Mouse (Mus musculus) midbrain, embryonic 13.5 days (tissue): ENCODE results near the gene Gm19426. TPM values are rescaled to one million over a fixed set of nuclear protein-coding genes. Genes with fewer than 3 reads are reported as not detected.

Source experiments
- ATAC-seq: fragments of 200-750 bp; cut with Nextera tagmentation; 2 replicates; pipeline ENCODE4 v1.8.0; 2017; ENCODE audit warnings: mild to moderate bottlenecking, moderate TSS enrichment, moderate library complexity
- H3K27ac ChIP-seq: fragments of 300-500 bp; sonication (generic); 2 replicates; pipeline ENCODE4 v1.5.1; 2015; ENCODE audit warnings: inconsistent platforms, mild to moderate bottlenecking, moderate library complexity
- H3K27me3 ChIP-seq: fragments of 300-500 bp; sonication (generic); 2 replicates; pipeline ENCODE4 v1.6.1; 2015; ENCODE audit warnings: mild to moderate bottlenecking, inconsistent platforms
- H3K36me3 ChIP-seq: fragments of 300-500 bp; sonication (generic); 2 replicates; pipeline ENCODE4 v1.6.1; 2015; ENCODE audit warnings: mild to moderate bottlenecking, inconsistent platforms
- H3K4me1 ChIP-seq: fragments of 300-500 bp; sonication (generic); replicated peaks from 2 replicates; pipeline ENCODE4 v1.6.1; 2015; ENCODE audit warnings: inconsistent platforms
- H3K4me2 ChIP-seq: fragments of 300-500 bp; sonication (generic); replicated peaks from 2 replicates; pipeline ENCODE4 v1.6.1; 2015; ENCODE audit warnings: moderate library complexity, mild to moderate bottlenecking, inconsistent platforms
- H3K4me3 ChIP-seq: fragments of 300-500 bp; sonication (generic); replicated peaks from 2 replicates; pipeline ENCODE4 v1.5.1; 2015; ENCODE audit warnings: mild to moderate bottlenecking, inconsistent platforms
- H3K9ac ChIP-seq: fragments of 300-500 bp; sonication (generic); replicated peaks from 2 replicates; pipeline ENCODE4 v1.6.1; 2015; ENCODE audit warnings: mild to moderate bottlenecking, inconsistent platforms
- H3K9me3 ChIP-seq: fragments of 300-500 bp; sonication (generic); 2 replicates; pipeline ENCODE4 v1.6.1; 2016; ENCODE audit warnings: mild to moderate bottlenecking, inconsistent platforms
- WGBS: fragments of 180-500 bp; shearing (Covaris S2); methylation state at CpG from one replicate; pipeline ENCODE4 v1.1.7; 2015; 5-methylcytosine and 5-hydroxymethylcytosine counted together
- polyA plus RNA-seq: library from polyadenylated mRNA; unstranded; fragments of >200 nt; fragmentation: Nextera tagmentation; extraction: Ambion mirVana; gene quantifications from 2 replicates; pipeline ENCODE4 v1.2.1, GENCODE M21; 2015

The Gm19426 gene
- polyA plus RNA-seq, 1 experiment from 2014 or later, result 8.1 TPM

DNA sequence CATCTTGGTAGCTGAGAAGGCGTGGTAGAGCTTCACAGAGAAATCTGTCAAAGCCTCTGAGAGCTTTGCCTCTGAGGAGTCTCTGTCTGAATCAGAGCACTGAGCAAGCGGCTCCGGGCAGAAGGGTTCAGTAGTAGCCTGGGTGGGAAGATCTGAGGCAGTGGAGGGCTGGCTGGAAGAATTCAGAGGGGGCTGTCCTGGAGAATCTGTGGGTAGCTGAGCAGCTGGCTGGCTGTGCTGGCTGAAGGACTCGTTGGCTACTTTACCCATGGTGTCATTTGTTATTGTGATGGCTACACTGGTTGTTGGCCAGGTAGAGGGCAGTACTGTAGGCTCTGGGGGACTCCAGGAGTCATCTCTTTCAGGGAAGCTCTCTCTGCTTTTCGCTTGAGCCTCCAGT lies 29.7 kb upstream of the Gm19426 start:
- no peak for ATAC-seq
- peaks cover 5% of the 10 kb centered on the region; the same call in 1 of the 2 replicates for H3K36me3 ChIP-seq
- H3K9ac ChIP-seq, result no peak overlapping the region
- H3K4me2 ChIP-seq, result no peak overlapping the region
- H3K27ac ChIP-seq, result no peak overlapping the region
- H3K27me3 ChIP-seq, result no peaks in the 10 kb centered on the region
- H3K4me3 ChIP-seq, result no peak overlapping the region
- H3K9me3 ChIP-seq, result no peaks in the 10 kb centered on the region
- peaks cover 20% of the 10 kb centered on the region for H3K4me1 ChIP-seq
- WGBS, result 86% methylated on average over 5 of the region's 5 CpGs

DNA sequence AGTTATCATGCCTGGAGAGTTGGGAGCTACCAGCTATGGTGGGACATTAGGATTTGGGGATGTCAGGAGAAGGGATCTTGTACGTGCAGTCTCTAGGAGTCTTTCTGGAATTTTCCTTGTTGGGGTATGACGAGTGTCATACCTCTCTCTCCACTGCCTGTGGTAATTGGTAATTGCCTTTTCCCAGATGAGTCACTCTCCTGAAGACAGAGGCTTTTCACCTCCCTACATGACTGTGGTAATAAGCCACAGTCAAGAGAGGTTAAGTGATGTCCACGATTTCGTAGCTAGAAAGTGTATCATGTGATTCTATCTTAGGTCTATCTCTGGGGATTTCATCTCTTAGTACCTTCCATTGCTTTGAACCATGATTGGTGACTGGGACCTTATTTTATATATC lies 29.0 kb upstream of the Gm19426 start:
- Histone ChIP-seq H3K36me3 (peaks cover 5% of the 10 kb centered on the region; the same call in 1 of the 2 replicates), H3K4me2 (no peak overlapping the region), H3K9me3 (no peaks in the 10 kb centered on the region), H3K9ac (no peak overlapping the region), H3K4me1 (peaks cover 20% of the 10 kb centered on the region), H3K27ac (no peak overlapping the region), H3K4me3 (no peak overlapping the region), H3K27me3 (no peaks in the 10 kb centered on the region)
- no peak for ATAC-seq
- WGBS, result 93% methylated on average over 4 of the region's 4 CpGs

DNA sequence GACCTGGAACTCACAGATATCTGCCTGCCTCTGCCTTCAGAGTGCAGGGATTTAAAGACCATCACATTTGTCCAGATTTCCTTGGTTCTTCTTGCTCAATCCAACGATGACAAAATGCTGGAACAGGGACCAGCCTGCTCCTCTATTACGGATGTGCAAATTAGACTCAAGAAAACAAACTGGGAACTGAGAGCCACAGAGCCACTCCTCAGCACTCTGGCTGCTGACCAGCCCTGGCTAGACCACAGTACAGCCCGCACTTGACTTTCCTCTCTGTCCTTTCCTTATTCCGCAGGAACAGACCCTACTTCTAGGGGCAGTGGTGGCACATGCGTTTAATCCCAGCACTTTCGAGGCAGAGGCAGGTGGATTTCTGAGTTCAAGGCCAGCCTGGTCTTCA lies 27.0 kb upstream of the Gm19426 start:
- Histone ChIP-seq H3K27me3 (no peaks in the 10 kb centered on the region), H3K4me1 (peaks cover 20% of the 10 kb centered on the region), H3K4me3 (no peak overlapping the region), H3K27ac (no peak overlapping the region), H3K4me2 (no peak overlapping the region), H3K36me3 (peaks cover 10% of the 10 kb centered on the region), H3K9ac (no peak overlapping the region), H3K9me3 (no peaks in the 10 kb centered on the region)
- 83% methylated on average over 6 of the region's 6 CpGs for WGBS
- ATAC-seq, result no peak

DNA sequence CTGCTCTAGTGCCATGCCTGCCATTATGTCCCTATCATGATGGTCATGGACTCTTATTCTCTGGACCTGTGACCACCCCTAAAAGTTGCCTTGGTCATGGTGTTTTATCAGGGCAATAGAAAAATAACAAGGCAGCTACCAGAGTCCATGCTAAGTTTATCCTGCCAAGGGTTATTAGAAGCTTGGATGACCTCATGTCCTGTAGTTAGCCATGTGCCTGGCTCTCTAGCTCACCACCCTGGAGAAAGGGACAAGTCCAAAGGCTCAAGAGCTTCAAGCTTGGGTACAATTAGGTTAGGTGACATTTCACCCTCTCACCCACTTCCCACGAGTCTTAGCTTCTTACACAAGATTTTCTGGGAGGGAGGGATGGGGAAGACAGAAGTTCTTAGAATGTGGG lies 19.4 kb upstream of the Gm19426 start:
- WGBS, result 57% methylated on average over 1 of the region's 1 CpGs
- H3K27me3 ChIP-seq, result no peaks in the 10 kb centered on the region
- H3K9ac ChIP-seq, result no peak overlapping the region
- H3K27ac ChIP-seq, result no peak overlapping the region
- H3K4me1 ChIP-seq, result no peaks in the 10 kb centered on the region
- peaks cover 16% of the 10 kb centered on the region; the same call in 1 of the 2 replicates for H3K36me3 ChIP-seq
- H3K4me2 ChIP-seq, result no peak overlapping the region
- no peak for ATAC-seq
- no peaks in the 10 kb centered on the region for H3K9me3 ChIP-seq
- H3K4me3 ChIP-seq, result no peak overlapping the region

DNA sequence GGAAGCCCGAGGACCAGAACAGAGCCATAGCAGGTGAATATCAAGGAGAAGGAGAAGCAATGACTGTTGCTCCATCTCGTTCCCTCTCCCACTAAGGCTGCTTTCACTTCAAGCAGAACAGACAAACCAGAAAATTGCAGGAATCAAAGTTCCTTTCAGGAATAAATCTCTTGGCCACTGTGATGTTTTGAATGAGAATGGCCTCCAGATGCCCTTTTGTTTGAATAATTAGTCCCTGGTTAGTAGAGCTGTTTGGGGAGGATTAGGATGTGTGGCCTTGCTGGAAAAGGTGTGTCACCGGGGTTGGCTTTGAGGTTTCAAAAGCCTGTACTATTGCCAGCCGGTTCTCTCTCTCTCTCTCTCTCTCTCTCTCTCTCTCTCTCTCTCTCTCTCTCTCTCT lies 18.8 kb upstream of the Gm19426 start:
- Histone ChIP-seq H3K27ac (no peak overlapping the region), H3K9ac (no peak overlapping the region), H3K4me3 (no peak overlapping the region), H3K4me1 (no peaks in the 10 kb centered on the region), H3K27me3 (no peaks in the 10 kb centered on the region), H3K9me3 (no peaks in the 10 kb centered on the region), H3K4me2 (no peak overlapping the region), H3K36me3 (peaks cover 16% of the 10 kb centered on the region; the same call in 1 of the 2 replicates)
- WGBS, result 36% methylated on average over 4 of the region's 4 CpGs
- no peak for ATAC-seq

DNA sequence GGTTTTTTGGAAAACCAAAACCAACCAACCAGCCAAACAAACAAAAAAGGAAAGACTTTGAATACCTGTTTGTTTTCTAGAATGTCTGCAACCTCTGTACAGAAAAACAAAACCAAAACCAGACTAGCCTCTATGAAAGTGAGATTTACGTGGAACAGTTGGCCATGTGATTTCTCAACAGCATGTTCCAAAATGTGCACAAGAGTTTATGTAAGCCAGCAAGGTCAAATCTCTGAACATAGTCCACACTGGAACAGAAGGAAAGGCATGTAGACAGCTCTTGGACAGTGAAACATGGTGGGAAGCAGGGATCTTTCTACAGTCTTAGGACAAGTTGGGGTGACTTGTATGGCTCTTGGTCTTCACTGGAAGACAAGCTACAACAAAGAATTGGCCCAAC lies 18.4 kb upstream of the Gm19426 start:
- ATAC-seq, result no peak
- 93% methylated on average over 1 of the region's 1 CpGs for WGBS

DNA sequence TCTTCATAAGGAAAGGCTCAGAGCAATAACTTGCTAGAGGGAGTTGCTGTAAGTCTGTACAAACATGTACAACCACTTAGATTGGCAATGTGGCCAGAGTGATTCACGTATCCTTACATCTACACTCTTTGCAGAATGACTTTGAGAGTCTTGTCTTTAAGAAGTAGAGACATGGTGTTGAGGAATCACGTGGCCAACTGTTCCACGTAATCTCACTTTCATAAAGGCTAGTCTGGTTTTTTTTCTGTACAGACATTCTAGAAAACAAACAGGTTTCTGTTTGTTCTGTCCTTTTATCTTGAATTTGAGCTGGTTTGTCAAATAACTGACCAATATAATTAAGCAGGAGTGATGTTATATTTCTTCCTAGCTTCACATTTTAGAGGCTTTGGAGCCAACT lies 17.9 kb upstream of the Gm19426 start:
- no peak overlapping the region for H3K4me2 ChIP-seq
- no peaks in the 10 kb centered on the region for H3K27me3 ChIP-seq
- ATAC-seq, result no peak
- no peak overlapping the region for H3K9ac ChIP-seq
- H3K36me3 ChIP-seq, result peaks cover 12% of the 10 kb centered on the region; the same call in 1 of the 2 replicates
- H3K9me3 ChIP-seq, result no peaks in the 10 kb centered on the region
- 83% methylated on average over 3 of the region's 3 CpGs for WGBS
- no peaks in the 10 kb centered on the region for H3K4me1 ChIP-seq
- no peak overlapping the region for H3K27ac ChIP-seq
- no peak overlapping the region for H3K4me3 ChIP-seq

More for the DNA sequence above, 18.4 kb upstream of the Gm19426 start:
- Histone ChIP-seq H3K4me2 (no peak overlapping the region), H3K4me3 (no peak overlapping the region), H3K9ac (no peak overlapping the region), H3K27me3 (no peaks in the 10 kb centered on the region), H3K4me1 (no peaks in the 10 kb centered on the region), H3K9me3 (no peaks in the 10 kb centered on the region), H3K36me3 (peaks cover 16% of the 10 kb centered on the region; the same call in 1 of the 2 replicates), H3K27ac (no peak overlapping the region)

DNA sequence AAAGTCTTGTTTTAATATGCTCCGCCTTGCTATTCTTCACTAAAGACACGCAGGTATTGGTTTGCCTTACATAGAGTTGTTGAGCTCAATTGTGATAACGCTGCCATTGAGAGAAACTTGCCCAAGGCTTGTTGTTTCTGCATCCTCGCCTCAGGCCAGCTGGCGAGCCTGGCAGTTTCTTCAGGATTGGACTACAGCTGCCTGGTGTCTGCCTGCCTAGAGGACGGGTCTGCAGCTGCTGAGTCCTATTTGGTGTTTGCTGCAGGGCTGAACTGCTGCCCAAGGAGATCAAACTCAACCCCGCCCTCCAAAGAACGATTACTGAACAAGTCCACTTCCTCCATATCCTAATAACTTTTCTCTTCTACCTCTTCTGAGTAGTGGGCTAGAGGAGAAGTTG lies 17.3 kb upstream of the Gm19426 start:
- Histone ChIP-seq H3K4me2 (no peak overlapping the region), H3K36me3 (peaks cover 12% of the 10 kb centered on the region; the same call in 1 of the 2 replicates), H3K27ac (no peak overlapping the region), H3K4me1 (no peaks in the 10 kb centered on the region), H3K27me3 (no peaks in the 10 kb centered on the region), H3K9ac (no peak overlapping the region), H3K9me3 (no peaks in the 10 kb centered on the region), H3K4me3 (no peak overlapping the region)
- WGBS, result 78% methylated on average over 8 of the region's 8 CpGs
- no peak for ATAC-seq

DNA sequence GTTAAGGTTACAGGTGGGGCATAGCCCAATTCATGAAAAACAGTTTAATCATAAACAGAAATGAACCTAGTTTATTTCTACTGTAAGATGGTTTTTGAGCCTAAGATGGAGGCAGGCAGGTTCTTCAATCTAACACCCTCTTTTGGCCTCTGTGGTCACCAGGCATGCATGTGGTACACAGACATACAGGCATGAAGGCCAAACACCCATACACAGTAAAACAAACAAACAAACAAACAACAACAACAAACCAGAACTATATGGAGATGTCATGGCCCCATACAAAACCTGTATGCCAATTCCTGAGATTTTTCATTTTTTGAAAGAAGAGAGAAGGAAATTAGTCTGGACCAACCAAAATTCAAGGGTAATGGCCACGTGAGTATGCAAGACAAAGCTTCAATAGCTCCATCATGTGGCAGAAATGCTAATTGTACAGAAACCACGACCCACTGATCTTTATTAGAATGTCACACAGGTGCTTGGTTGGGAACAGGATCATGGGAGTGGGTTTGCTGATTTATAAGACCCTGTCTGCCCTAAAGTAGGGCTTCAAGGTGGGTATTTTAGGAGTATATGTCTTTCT lies 15.2 kb upstream of the Gm19426 start:
- H3K9ac ChIP-seq, result no peak overlapping the region
- no peaks in the 10 kb centered on the region for H3K36me3 ChIP-seq
- no peak overlapping the region for H3K4me3 ChIP-seq
- no peak overlapping the region for H3K27ac ChIP-seq
- H3K4me1 ChIP-seq, result no peaks in the 10 kb centered on the region
- H3K27me3 ChIP-seq, result no peaks in the 10 kb centered on the region
- ATAC-seq, result peak; percentile 67; the same call in 1 of the 2 replicates
- 1% methylated on average over 2 of the region's 2 CpGs for WGBS
- H3K9me3 ChIP-seq, result no peaks in the 10 kb centered on the region
- H3K4me2 ChIP-seq, result no peak overlapping the region

DNA sequence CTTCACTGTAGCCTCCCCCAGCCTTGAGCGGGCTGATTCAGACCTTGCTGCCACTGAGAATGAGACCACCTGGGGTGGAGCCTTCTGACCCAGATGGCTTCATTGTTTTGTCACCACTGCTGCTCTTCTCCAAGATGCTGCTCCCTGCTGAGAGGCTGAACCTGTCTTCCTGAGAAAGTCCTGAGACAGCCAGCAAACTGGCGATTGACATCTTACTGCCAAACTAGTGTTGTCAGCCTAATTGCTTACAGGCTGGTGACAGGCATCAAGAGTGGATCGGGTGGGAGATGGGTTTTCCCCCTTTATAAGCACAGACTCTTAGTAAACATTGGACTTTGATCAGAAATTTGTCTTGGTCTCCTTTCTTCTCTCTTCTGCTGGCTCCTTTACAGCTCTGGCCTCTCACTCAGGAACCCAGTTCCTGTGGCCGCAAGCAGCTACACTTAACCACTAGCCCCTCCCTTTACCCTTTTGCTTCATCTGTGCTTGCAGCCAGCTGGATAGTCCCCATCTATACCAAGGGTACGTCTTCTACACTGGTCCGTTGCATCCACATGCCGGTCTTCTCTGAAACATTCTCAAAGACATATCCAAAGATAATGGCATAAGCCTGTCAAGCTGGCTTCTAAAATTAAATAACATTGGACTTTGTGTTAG lies 13.7 kb upstream of the Gm19426 start:
- H3K9me3 ChIP-seq, result no peaks in the 10 kb centered on the region
- no peaks in the 10 kb centered on the region for H3K4me1 ChIP-seq
- no peaks in the 10 kb centered on the region for H3K36me3 ChIP-seq
- no peak overlapping the region for H3K4me3 ChIP-seq
- H3K27ac ChIP-seq, result no peak overlapping the region
- no peak overlapping the region for H3K9ac ChIP-seq
- no peaks in the 10 kb centered on the region for H3K27me3 ChIP-seq
- 67% methylated on average over 7 of the region's 7 CpGs for WGBS
- ATAC-seq, result no peak
- H3K4me2 ChIP-seq, result no peak overlapping the region

DNA sequence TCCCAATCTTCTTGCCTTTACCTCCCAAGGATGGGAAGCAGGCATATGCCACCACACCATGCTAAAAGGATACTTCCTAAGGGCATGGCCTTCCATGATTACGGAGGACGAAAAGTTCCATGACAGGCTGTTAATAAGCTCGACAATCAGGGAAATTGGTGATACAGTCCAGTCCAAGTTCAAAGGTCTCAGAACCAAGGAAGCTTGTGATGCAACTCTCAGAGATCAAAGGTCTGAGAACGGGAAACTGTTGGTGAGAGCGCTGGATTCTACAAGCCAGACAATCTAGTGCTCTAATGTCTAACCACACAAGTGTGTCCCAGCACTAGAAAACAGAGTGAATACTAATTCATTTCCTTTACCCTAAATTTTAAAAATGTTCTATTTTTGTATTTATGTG lies 12.8 kb upstream of the Gm19426 start:
- Histone ChIP-seq H3K9ac (no peak overlapping the region), H3K36me3 (no peaks in the 10 kb centered on the region), H3K4me3 (no peak overlapping the region), H3K4me1 (no peaks in the 10 kb centered on the region), H3K4me2 (no peak overlapping the region), H3K27ac (no peak overlapping the region), H3K9me3 (no peaks in the 10 kb centered on the region), H3K27me3 (no peaks in the 10 kb centered on the region)
- WGBS, result 89% methylated on average over 5 of the region's 5 CpGs
- no peak for ATAC-seq

DNA sequence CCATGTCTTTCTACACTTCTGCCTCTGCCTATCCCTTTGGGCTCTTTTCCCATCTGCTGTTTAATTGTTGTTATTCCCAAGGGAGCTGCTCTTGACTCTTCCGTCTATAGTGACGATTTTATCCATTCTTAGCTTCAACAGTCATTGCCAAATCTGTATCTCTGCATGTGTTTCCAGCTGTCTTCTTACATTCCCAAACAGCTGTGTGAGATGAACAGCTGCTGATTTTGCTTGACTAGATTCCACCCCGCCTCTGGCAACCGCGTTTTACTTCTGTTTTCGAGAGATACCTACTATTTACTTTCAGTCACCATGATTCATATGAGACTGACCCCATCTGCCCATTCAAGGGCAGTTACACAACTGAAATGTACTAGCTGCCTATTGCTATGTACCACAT lies 6.7 kb upstream of the Gm19426 start:
- Histone ChIP-seq H3K27me3 (no peaks in the 10 kb centered on the region), H3K4me1 (no peaks in the 10 kb centered on the region), H3K4me2 (no peak overlapping the region), H3K4me3 (no peak overlapping the region), H3K9me3 (no peaks in the 10 kb centered on the region), H3K9ac (no peak overlapping the region), H3K27ac (no peak overlapping the region), H3K36me3 (no peaks in the 10 kb centered on the region)
- WGBS, result 83% methylated on average over 6 of the region's 6 CpGs
- ATAC-seq, result no peak

DNA sequence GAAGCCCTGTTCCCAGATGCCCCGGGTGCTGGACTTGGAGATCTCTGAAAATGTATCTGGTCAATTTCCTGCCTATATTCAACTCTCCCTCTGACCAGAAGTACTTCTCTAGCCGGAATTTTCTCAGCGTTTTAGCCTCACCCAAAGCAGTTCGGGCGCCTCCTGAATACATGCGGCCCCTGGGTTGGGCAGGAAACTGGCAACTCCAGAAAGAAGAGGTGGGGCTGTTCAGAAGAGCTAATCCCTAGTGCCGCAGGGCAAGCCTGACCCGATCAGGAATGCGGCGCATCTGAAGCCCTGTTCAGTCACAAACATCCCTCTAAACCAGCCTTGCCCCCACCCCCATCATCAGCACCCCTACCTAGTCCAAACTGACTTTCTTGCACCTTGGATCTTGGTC lies 671 bp upstream of the Gm19426 start:
- H3K9me3 ChIP-seq, result no peaks in the 10 kb centered on the region
- under 1% methylated on average over 10 of the region's 10 CpGs for WGBS

More for the DNA sequence above, 671 bp upstream of the Gm19426 start:
- no peaks in the 10 kb centered on the region for H3K36me3 ChIP-seq
- H3K4me1 ChIP-seq, result peaks cover 43% of the 10 kb centered on the region
- H3K27me3 ChIP-seq, result no peaks in the 10 kb centered on the region
- H3K4me2 ChIP-seq, result peak overlapping the region; percentile 86
- peak overlapping the region; percentile 98 for H3K27ac ChIP-seq
- H3K9ac ChIP-seq, result peak overlapping the region; percentile 99; the same call in 1 of the 2 replicates
- peak overlapping the region; percentile 90 for H3K4me3 ChIP-seq
- peak; percentile 19 for ATAC-seq
